Mouse (Mus musculus) ES-Bruce4 (cell line): ENCODE results near the gene Zfp715. TPM values are rescaled to one million over a fixed set of nuclear protein-coding genes. Genes with fewer than 3 reads are reported as not detected.
"Not testable (repeated sequence)": the region's sequence is repeated elsewhere in the genome, so short reads cannot be mapped to it uniquely, and the experiment has no call there.

Source experiments
- H3K27ac ChIP-seq: 2 replicates; pipeline ENCODE4 v1.5.1; 2012; ENCODE audit warnings: low read length, inconsistent platforms; ENCODE audit not compliant: insufficient read depth
- H3K27me3 ChIP-seq: 2 replicates; pipeline ENCODE4 v1.6.1; 2012; ENCODE audit warnings: mild to moderate bottlenecking, low read length, inconsistent platforms; ENCODE audit not compliant: control insufficient read depth, poor library complexity, insufficient read depth, severe bottlenecking
- H3K36me3 ChIP-seq: 2 replicates; pipeline ENCODE4 v1.6.1; 2012; ENCODE audit warnings: inconsistent platforms, mild to moderate bottlenecking, low read length, moderate library complexity; ENCODE audit not compliant: control insufficient read depth, poor library complexity, insufficient read depth, severe bottlenecking
- H3K4me1 ChIP-seq: one replicate; pipeline ENCODE4 v1.8.1; 2011; ENCODE audit warnings: low read length; ENCODE audit not compliant: control insufficient read depth, insufficient read depth
- H3K4me3 ChIP-seq: 2 replicates; pipeline ENCODE4 v1.5.1; 2011; ENCODE audit warnings: low read depth, mild to moderate bottlenecking, low read length
- H3K9ac ChIP-seq: 2 replicates; pipeline ENCODE4 v1.6.1; 2012; ENCODE audit warnings: low read depth, mild to moderate bottlenecking, inconsistent platforms; ENCODE audit not compliant: poor library complexity, severe bottlenecking
- H3K9me3 ChIP-seq: replicated peaks from 2 replicates; pipeline ENCODE4 v1.6.1; 2012; ENCODE audit warnings: mild to moderate bottlenecking, low read length, inconsistent platforms; ENCODE audit not compliant: control insufficient read depth, poor library complexity, insufficient read depth, severe bottlenecking
- CTCF ChIP-seq: IDR thresholded peaks from one replicate; pipeline ENCODE4 v1.8.1; 2011; ENCODE audit warnings: low read depth, low read length
- EP300 ChIP-seq: IDR thresholded peaks from 2 replicates; pipeline ENCODE4 v1.6.1; 2011; ENCODE audit warnings: low read depth, low read length; ENCODE audit not compliant: insufficient read depth
- POLR2A ChIP-seq: IDR thresholded peaks from one replicate; pipeline ENCODE4 v1.8.1; 2011; ENCODE audit warnings: low read length; ENCODE audit not compliant: insufficient read depth
- polyA plus RNA-seq: library from polyadenylated mRNA; stranded (reverse); fragments of >200 nt; gene quantifications from 2 replicates; pipeline ENCODE4 v1.2.4, GENCODE M21; 2011; ENCODE audit warnings: low read depth; ENCODE audit not compliant: missing spikeins, insufficient read depth, insufficient read length

Zfp715 gene
- polyA plus RNA-seq, 1 experiment, result 19.4 TPM

- H3K4me3 ChIP-seq, result peak overlapping the region; percentile 92
- no peak overlapping the region for H3K27ac ChIP-seq
- H3K9me3 ChIP-seq, result no peaks in the 10 kb centered on the region
- no peaks in the 10 kb centered on the region for H3K27me3 ChIP-seq
- no peaks in the 10 kb centered on the region for H3K36me3 ChIP-seq
- TF ChIP-seq POLR2A (no peak), CTCF (peak; percentile 82)
- no peaks in the 10 kb centered on the region for H3K4me1 ChIP-seq
- peak overlapping the region; percentile 61 for H3K9ac ChIP-seq
These were observed 30.1 kb downstream of the Zfp715 start for GRCm38 (mm10) chr7:43282859-43283595.

- H3K4me3 ChIP-seq, result no peak overlapping the region
- H3K36me3 ChIP-seq, result no peaks in the 10 kb centered on the region
- H3K9me3 ChIP-seq, result no peaks in the 10 kb centered on the region
- H3K4me1 ChIP-seq, result peaks cover 2% of the 10 kb centered on the region
- no peaks in the 10 kb centered on the region for H3K27me3 ChIP-seq
- no peak for TF ChIP-seq CTCF
- no peak for TF ChIP-seq EP300
- no peak for TF ChIP-seq POLR2A
- no peak overlapping the region for H3K27ac ChIP-seq
- peak overlapping the region; percentile 61; the same call in 1 of the 2 replicates for H3K9ac ChIP-seq
These were observed 30.6 kb downstream of the Zfp715 start for GRCm38 (mm10) chr7:43282459-43282858.

GRCm38 (mm10) chr7:43277401-43277800, 35.7 kb downstream of the Zfp715 start:
- Histone ChIP-seq H3K9me3 (no peaks in the 10 kb centered on the region), H3K4me3 (no peak overlapping the region), H3K27ac (no peak overlapping the region), H3K4me1 (peaks cover 2% of the 10 kb centered on the region), H3K27me3 (no peaks in the 10 kb centered on the region), H3K9ac (no peak overlapping the region), H3K36me3 (no peaks in the 10 kb centered on the region)
- no peak for TF ChIP-seq CTCF
- TF ChIP-seq EP300, result no peak
- TF ChIP-seq POLR2A, result no peak

- not testable (repeated sequence) for H3K4me3 ChIP-seq, H3K9ac ChIP-seq, H3K27me3 ChIP-seq, H3K36me3 ChIP-seq, H3K27ac ChIP-seq, H3K9me3 ChIP-seq, H3K4me1 ChIP-seq
- TF ChIP-seq EP300 (peak; percentile 45; the same call in 1 of the 2 replicates), CTCF (peak; percentile 57)
These were observed 36.9 kb downstream of the Zfp715 start for GRCm38 (mm10) chr7:43276178-43276577.

- Histone ChIP-seq H3K4me3 (no peak overlapping the region), H3K9me3 (no peaks in the 10 kb centered on the region), H3K36me3 (peaks cover 5% of the 10 kb centered on the region; the same call in 1 of the 2 replicates), H3K9ac (no peak overlapping the region), H3K4me1 (peaks cover 2% of the 10 kb centered on the region), H3K27ac (no peak overlapping the region), H3K27me3 (no peaks in the 10 kb centered on the region)
- TF ChIP-seq POLR2A, result no peak
- no peak for TF ChIP-seq EP300
- TF ChIP-seq CTCF, result no peak
These were observed 39.6 kb downstream of the Zfp715 start for GRCm38 (mm10) chr7:43273476-43273875.

GRCm38 (mm10) chr7:43267359-43267758, 45.7 kb downstream of the Zfp715 start:
- not testable (repeated sequence) for H3K9me3 ChIP-seq, H3K27me3 ChIP-seq
- peak overlapping the region; percentile 87 for H3K27ac ChIP-seq

More at GRCm38 (mm10) chr7:43267359-43267758, 45.7 kb downstream of the Zfp715 start:
- H3K9ac ChIP-seq, result peak overlapping the region; percentile 71
- H3K4me3 ChIP-seq, result peak overlapping the region; percentile 97
- H3K36me3 ChIP-seq, result peaks cover 13% of the 10 kb centered on the region
- H3K4me1 ChIP-seq, result not testable (repeated sequence)
- TF ChIP-seq POLR2A (peak; percentile 42), EP300 (peak; percentile 88)
